Mouse (Mus musculus) neural tube, embryonic 10.5 days (tissue): ENCODE measurements around the gene Bcat2.

ENCODE experiments used
- DNase-seq: peaks from one replicate; pipeline ENCODE4 v3.0.0-alpha.2; 2017; ENCODE audit warnings: low spot score; ENCODE audit errors: extremely low spot score

The Bcat2 gene

GRCm38 (mm10) chr7:45550821-45551511, 19.0 kb upstream of the Bcat2 start:
- no peak for DNase-seq

DNA sequence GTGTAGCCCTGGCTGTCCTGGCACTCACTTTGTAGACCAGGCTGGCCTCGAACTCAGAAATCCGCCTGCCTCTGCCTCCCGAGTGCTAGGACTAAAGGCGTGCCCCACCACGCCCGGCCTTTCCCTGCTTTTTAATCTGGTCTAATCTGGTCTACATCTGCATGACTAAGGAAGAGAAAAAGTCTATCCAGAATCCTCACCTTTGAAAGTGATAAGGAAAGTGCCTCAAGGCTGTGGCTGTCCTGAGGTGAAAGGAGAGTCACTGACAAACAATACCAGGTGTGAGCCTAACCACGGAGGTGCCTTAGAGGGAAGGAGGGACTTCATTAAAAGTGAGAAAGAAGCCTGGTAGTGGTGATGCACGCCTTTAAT, 18.5 kb upstream of the Bcat2 start:
- no peak for DNase-seq

- no peak for DNase-seq
Observed at GRCm38 (mm10) chr7:45553519-45553918, 16.4 kb upstream of the Bcat2 start.

GRCm38 (mm10) chr7:45553990-45554389, 16.0 kb upstream of the Bcat2 start:
- no peak for DNase-seq

GRCm38 (mm10) chr7:45554744-45555143, 15.2 kb upstream of the Bcat2 start, which contains the start of gene Hsd17b14:
Gene Hsd17b14 (plus strand): TSS chr7:45554893.
- DNase-seq, result no peak

DNA sequence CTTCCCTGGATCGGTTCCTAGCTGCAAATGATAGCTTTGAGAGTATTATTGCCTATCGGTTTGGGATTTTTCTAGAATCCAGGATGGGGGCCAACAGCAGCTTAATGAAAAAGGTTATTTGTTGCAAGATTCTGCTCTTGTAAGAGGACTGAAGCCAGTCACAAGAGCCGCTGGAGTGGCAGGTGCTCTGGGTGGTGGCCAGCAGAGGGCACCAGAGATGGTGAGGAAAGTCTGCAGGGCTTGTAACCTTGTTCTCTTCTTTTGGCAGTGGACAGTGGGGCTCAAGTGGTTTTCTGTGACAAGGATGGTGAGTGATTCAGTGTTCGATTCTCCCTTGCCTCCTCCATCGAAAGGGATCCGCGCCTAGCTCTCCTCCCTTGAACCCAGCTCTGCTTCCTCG, 14.2 kb upstream of the Bcat2 start:
- DNase-seq, result peak; percentile 82

DNA sequence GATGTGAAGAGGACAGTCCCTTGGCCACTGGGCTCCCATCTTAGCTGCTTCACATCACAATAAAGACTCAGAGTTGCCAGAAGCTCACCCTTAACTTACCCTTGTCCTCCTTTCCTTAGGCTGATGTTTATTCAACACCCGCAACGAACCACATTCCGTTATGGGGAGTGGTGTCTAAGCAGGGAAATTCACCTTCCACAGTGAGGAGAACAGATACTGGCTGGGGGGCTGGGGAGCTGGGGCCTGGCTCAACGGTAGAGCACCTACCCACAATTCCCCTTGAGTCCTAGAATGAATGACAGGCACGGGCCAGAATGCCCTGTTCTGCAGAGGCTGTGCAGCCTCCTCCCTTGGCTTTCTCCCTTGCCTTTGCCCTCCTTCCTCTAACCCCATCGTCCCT, 11.0 kb upstream of the Bcat2 start:
- DNase-seq, result no peak

- DNase-seq, result no peak
Observed at GRCm38 (mm10) chr7:45560241-45560640, 9.7 kb upstream of the Bcat2 start.

DNA sequence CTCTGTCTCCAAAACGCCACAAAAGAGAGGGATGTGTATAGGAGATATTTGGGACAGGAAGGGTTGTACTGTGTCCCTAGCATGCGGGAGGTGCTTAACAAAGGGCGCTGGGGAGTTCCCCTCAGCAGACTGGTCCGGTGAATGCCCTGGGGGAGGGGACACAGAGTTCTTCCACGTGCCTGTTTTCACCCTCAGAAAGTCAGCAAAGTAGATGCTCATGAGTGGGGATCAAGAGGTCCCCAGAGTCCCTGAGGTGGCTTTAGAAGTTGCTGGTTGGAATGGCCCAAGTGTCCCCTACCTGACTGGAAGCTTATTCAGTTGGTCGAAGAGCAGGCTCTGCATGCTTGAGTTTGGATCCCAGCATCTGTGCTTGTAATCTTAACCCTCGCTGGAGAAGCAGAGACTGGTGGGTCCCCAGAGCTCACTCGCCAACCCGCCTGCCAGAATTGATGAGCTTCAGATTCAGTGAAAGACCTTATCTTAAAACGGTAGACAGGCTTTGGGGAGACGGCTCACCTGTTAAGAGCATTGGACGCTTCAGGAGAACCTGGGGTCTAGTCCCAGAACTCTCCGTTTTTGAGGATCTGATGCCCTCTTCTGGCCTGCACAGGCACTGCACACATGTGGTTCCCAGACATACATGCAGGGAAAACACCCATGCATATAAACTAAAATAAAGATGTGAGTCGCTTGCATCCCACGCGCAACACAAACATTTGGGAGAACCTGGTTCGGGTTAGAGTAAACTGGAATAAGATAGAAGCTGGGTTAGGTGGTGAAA, 8.9 kb upstream of the Bcat2 start:
- DNase-seq, result peak; percentile 84

DNA sequence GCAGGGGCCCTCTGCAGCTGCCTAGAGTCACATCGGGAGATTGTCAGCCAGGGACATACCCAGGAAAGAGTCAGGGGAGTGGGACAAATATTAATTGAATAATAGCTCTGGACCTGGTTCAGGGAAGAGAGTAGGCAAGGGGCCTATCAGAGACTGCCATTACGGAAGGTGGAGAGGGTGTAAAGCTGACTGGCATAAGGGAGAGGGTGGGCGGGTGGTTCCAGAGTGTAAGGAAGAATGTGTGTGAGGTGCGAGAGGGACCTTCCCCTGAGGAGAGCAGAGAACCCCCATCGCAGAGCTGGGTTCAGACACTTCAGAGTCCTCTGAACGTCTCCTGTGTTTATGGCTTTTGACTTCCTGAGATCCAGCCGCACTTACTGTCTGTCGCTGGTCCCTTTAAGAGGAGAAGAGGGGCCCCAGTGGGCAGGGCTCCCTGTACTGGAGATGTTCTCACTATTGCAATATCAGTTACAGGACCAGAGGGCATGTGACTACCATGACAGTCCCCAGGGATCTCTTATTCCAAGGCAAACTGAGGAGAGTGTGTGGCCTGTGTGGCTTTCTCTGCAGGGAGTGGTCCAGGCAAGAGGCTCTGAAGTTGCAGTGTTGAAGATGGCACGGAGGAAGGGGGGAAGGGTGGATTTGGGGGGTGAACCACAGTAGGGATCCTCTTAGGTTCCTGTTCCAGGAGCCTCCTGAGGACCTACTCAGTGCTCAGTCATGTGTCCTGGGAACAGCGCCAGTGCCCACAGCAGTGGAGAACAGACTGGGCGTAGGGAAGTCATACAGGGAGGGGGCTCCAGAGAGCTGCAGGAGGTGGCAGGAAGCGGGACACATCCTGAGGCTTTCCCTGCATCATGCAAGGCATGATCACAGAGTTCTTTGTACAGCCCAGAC, 8.1 kb upstream of the Bcat2 start:
- no peak for DNase-seq

- DNase-seq, result no peak
Observed at GRCm38 (mm10) chr7:45564811-45565210, 5.1 kb upstream of the Bcat2 start.

DNA sequence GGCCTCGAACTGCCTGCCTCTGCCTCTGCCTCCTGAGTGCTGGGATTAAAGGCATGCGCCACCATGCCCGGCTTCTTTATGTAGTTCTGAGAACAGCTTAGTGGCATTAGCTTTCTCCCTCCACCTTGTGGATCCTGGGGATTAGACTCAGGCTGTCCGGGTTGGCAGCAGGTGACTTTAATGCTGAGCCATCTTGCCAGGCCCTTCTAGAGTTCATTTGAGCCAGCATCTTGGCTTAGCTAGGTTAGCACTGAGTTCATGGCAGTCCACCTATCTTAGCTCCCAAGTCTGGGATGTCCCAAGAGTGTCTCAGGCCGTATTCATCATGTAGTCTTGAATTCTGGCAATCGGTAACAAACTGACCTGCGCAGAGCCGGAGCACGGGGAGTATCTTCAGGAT, 4.5 kb upstream of the Bcat2 start:
- no peak for DNase-seq

DNA sequence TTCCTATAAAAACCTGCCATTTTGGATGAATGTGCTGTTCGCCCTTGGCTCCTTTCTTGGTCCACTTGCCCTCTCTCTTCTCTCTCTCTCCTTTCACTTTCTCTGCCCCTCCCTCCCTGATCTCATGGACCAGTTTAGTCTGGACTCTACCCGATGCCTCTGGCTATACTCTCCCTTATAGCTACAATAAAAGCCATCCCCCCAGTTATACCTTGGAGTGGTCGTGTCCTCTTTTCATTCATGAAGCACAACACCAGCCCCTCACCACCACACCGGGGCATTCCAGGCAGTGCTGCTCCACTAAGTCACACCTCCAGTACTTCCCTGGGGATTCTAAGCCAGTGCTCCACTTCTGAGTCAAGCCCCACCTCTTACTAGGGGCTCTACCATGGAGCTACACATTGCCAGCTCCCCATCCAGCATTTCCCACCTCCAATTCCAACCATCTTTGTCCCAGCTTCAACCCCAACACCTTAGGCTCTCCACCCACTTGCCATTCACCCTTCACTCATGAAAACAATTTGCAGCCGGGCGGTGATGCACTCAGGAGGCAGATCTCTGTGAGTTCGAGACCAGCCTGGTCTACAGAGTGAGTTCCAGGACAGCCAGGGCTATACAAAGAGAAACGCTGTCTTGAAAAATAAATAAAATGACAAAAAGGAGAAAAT, 2.7 kb upstream of the Bcat2 start:
- DNase-seq, result no peak

DNA sequence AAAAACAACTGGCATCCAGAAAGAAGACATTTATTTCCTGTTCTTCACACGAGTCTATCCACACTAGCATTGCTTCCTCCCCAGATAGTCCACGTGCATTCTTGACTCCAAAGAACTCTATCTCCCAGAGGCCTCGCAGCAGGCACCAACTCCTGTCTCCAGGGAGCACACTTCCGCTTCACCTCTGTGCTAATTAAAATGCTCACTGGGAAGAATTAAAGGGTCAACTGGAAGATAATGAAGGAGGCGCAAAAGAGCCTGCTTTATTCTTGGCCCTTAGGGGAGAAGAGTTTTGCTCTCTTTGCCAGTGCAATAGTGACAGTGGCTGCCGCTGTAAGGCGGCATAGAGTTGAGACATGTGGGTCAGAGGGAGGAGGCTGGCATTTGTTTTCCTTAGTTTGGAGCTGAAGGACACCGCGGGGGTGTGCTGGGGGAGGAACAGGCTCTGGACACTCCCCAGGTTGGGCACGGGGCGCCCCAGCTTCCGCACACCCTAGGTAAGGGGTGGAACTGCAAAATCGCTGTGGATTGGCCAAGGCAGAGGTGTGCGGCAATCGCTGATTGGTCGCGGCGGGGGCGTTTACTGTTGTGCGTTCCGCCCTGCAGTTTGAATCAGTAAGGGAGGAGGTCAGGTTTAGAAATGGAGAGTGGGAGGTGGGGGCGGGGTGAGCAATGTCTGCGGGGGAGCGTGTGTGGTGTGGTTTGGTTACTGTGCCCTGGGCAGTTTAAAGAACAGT, 2.0 kb upstream of the Bcat2 start:
- DNase-seq, result peak; percentile 89

- no peak for DNase-seq
Observed at GRCm38 (mm10) chr7:45568601-45569473, 1.1 kb upstream of the Bcat2 start.

DNA sequence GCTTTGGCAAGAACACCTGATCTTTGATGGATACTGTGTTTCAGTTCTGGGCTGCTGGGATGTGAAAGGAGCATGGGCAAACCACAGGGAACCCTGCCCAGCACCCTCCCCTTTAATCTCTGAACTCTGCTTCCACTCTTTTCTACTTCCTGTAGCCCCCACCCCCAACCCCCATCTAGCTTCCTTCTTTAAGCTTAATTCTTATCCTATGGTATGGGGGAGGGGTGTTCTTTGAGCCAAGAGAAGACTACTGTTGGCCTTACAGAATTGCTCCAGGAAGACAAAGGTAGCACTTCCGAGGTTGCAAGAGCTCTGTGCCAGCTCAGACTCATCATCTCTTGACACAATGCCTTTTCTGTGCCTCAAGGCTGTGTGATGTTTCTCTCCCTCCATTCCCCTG, 2.0 kb downstream of the Bcat2 start:
- no peak for DNase-seq

GRCm38 (mm10) chr7:45573954-45574353, 4.0 kb downstream of the Bcat2 start:
- no peak for DNase-seq

DNA sequence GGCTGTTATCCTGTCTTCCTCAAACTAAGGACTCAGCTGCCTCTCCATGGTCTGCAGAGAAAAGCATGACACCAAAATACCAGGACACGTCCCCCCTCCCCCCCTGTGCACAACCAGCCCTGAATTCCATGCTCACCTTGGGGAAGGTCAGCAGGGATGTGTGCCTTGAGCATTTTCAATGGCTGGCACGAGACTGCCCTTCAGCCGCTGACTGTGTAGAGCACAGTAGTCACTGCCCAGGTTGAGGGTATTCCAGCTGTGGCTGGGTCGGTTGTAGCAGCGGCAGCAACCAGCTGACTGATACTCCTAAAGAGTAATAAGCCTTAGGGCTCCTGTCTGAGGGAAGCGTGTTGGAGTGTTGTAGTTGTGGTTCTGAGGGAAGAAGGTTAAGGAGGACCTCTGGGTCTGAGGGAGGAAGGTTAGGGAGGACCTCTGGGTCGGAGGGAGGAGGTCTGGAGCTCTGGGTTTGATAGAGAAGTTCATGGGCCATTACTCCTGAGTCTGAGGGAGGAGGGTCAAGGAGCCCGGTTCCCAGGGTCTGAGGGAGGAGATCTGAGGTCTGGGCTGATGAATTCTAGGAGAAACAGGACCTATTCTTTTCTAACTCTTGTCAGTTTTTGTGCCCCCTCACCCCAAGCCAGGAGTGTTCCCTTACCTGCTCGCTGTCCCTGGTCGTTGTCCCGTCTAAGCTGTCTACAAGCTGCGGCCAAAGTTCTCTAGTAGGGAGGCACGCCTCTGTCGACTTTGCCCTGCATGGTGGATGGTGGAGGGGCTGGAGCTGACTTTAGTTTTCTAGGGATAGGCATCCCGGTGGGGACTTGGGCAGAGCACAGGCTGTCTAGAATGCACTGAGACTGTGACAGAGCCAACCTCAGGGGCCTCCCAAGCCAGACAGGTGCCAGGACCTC, 4.8 kb downstream of the Bcat2 start:
- no peak for DNase-seq

GRCm38 (mm10) chr7:45585923-45586322, 16.0 kb downstream of the Bcat2 start:
- no peak for DNase-seq
